Mouse (Mus musculus) urinary bladder, postnatal 0 days (tissue): ENCODE results near the gene Mpi. TPM values are rescaled to one million over a fixed set of nuclear protein-coding genes. Genes with fewer than 3 reads are reported as not detected.

ENCODE experiments used
- polyA plus RNA-seq: library from polyadenylated mRNA; unstranded; fragments of >200 nt; fragmentation: Nextera tagmentation; extraction: Ambion mirVana; gene quantifications from 2 replicates; pipeline ENCODE4 v1.2.1, GENCODE M21; 2015

Gene Mpi
- 17.1 and 17.3 TPM in 2 replicates for polyA plus RNA-seq

DNA sequence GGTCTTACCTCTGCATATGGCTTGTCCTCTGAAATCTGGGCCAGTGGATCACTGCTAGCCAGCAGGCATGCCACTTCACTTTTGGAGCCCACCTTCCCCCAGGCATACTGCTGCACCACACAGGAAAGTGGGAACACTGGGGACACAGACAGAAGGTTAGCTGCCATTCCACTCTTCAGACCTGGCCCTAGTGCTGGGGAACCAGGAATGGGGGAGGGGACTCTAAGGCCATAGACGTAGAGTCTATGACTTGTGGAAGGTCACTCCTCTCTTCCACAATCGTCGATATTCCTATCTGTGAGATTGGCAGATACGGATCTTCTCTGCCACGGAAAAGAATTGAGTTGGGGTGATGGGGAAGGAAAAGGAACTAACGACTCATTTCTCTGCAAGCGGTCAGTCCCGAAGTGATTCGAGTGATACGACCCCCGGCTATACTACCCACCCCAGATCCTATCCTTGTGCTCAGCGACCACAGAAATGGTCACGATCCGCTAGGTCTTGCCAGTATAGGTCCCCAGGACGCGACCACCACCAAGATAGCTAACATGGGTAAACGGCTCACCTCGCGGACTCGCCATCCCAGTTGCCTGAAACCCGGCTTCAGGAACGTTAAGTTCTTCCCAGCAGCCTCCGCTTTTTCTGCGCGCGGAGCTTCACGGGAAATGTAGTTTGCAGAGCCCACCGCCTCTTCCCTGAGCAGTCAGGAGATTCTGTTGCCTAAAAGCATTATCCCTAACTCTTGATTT, at the start of gene Mpi:
Gene Mpi, minus strand, starts transcription at position 625 of the 749 bp plus-strand sequence.

DNA sequence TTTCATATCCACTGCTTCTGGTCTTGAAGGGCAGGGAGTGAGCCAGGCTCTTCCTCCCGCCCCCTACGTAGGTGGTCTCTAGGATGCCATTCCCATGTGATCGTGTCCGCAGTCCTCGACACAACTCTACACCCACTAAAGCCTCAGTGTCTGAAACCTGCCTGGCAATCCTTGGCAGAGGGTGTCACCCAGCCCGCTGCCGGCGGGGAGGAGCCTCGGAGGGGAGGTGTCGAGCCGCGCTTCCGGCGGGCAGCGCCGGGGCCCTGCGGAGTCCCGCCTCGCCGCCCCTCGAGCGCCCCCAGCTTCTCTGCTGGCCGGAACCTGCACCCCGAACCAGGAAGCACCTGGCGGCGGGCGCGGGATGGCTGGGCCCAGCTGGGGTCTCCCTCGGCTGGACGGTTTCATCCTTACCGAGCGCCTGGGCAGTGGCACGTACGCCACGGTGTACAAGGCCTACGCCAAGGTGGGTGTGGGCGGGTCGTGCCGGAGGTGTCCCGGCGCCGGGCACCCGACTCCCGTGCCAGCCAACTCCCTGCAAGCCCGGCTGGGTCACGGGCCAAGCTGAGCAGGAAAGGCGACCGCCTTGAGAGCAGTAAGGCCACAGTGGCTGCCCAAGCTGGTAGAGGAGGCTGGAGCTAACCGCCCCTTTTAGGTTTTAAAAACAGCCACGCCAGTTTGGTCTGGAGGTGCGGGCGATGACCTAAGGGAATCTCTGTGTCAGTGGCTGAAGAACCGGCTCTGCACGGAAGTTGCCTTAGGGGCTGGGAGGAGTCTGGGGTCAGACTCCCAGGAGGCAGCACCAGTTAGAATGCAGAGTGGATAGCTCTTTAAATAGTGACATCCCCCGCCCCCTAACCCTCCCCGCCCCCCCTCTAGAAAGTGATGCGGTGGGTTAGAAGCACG, 36.9 kb upstream of the Mpi start, which contains the start of gene Ulk3:
Gene Ulk3, plus strand, starts transcription at position 229 of the 903 bp plus-strand sequence.

DNA sequence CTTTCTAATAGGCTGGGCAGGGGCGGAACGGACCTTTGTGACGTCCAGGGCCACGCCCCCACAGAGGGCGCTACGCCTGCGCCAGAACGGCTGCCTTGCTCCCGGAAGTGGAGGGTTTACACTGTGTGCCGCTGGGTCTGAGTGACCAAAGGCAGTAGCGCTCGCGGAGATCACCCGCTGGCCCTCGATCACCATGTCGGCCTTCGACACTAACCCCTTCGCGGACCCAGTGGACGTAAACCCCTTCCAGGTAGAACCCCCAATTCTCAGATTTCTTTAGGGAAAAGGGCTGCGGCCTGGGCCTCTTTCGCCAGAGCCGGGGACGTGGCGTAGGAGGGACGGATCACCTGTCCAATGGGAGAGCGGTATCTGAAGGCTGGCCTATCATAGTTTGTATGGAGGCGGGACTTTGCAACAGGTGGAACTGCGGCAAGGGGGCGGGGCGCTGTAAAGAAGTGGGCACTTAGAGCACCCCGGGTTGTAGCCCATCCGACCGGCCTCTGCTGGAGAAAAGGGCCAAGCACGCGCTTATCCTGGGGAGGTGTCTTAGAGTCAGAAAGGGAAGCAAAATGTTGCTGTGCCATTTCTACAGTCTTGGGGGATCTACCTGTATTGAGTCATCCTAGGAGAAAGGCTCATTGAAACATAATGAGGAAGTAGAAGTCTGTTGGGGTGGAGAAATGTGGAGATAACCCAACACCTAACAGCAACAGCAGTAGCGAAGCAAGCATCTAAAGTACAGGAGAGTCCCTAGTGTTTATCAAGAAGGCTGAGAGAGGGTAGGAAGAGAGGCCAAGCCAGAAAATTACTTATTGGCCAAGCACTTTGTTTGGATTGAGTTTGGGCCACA, 8.5 kb upstream of the Mpi start, which contains the start of gene Scamp2:
Gene Scamp2, plus strand, starts transcription at position 83 of the 850 bp plus-strand sequence.

DNA sequence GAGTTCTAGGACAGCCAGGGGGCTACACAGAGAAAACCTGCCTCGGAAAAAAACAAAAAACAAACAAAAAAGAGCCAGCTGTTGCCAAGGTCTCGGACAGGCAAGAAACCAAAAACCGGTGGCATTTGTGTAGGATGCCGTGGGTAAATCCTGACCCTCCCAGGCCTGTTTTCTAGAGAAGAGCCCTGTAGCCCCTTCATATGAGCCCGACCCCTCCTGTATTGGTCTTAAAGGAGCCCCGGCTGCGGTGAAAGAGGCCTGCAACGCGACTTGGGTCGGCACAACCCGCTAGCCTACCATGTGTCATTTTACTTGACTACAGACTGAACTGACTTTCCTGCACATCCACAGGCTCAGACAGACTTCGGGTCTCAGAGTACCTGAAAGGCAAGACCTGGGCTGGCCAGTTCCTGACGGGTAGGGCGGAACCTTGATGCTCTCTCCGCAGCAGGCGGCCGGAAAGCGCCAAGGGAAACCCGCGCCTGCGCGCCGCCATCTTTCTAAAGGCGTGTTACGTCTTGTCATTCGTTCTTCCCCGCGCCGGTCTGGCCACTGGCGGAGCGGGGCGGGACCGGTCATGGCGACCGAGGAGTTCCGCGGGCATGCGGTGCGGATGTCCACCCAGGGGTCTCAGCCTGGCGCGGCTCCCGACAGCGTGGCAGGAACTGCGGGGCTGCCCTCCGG, 15.4 kb downstream of the Mpi start, which contains the start of gene Fam219b:
Gene Fam219b, plus strand, starts transcription at position 485 of the 684 bp plus-strand sequence.

DNA sequence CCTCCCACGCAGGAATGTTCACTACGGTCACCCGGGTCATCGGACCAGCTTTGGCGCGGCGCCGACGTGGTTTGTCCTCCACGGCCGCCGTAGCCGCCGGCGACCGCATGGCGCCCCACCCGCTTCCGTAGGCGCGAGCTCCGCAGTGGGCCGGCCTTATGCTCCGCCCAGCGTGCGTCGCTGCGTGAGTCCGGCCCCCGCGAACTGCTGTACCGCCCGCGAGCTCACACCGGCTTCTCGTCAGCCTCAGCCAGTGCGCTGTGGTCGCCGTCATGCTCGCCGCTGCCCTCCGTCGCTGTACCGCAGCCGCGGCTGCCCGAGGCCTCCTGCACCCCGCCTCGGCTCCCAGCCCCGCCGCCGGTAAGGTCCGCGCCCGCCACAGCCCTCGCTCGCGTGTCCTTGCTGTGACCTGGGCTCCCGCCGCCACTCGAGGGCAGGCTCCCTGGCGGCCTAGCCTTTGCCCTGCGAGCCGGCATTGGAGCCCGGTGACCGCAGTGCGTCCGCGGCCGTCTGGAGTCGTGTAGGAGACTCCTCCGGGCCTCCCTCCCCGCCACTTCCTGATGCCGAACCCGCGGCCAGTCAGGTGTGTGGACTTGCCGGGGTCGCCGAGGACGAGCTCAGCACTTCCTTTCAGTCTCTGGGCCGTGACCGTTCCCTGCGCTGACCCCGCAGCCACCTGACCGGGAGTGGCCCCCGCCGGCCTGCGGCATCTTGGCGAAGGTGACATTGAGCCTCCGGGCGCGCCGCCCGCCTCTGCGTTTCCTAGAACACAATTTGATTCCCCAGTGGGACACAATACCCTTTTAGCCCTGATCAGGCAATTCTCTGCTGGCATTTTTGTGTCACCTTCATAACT, 31.3 kb downstream of the Mpi start, which contains the start of gene Cox5a:
Gene Cox5a, plus strand, starts transcription at position 219 of the 856 bp plus-strand sequence.

DNA sequence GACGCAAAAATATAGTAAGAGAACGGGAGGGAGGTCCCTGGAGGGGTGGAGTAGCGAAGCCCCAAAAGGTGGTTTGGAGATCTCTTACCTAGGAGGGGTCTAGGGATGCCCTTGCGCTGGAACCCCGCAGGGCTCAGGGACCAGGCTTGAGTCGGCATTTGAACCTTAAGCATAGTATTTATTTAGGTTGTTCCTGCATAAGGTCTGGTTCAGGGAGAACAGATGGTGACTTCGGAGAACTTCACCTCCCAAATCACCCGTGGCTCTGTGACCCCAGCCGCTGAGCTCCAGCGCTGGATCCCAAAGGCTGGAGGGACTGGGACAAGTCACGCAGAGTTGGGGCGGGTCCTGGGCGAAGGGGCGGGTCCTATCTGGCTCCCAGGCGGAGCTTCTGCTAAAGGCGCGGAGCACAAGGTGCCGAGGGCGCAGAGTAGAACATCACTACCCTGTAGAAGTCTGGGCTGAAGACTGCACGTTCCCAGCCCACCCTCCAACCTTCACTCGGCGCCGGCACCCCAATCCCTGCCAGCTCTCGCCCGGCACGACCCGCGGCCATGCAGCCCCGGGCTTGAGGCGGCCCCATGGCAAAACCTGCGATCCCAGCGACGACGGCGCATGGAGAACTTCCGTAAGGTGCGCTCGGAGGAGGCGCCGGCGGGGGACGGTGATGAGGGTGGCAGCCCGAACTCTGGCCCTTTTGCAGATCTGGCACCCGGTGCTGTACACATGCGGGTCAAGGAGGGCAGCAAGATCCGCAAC, 48.8 kb downstream of the Mpi start, which contains the start of gene Rpp25:
Gene Rpp25, plus strand, starts transcription at position 405 of the 759 bp plus-strand sequence.

Other genes starting within 250 kb of the Mpi start
- 22.0 and 24.5 TPM in 2 replicates for gene Ppcdc, start 112.6 kb downstream of the Mpi start, polyA plus RNA-seq
- 15.4 and 16.2 TPM in 2 replicates for gene Scamp5, start 84.7 kb downstream of the Mpi start, polyA plus RNA-seq
- gene Rpp25, start 48.7 kb downstream of the Mpi start, polyA plus RNA-seq: 7.0 and 9.2 TPM in 2 replicates
- gene Cox5a, start 31.5 kb downstream of the Mpi start, polyA plus RNA-seq: 514 and 536 TPM in 2 replicates
- gene Fam219b, start 15.2 kb downstream of the Mpi start, polyA plus RNA-seq: 15.2 and 16.3 TPM in 2 replicates
- gene Scamp2, start 8.2 kb upstream of the Mpi start, polyA plus RNA-seq: 52.6 and 54.4 TPM in 2 replicates
- gene Ulk3, start 36.7 kb upstream of the Mpi start, polyA plus RNA-seq: 10.3 and 12.9 TPM in 2 replicates
- not detected in 2 replicates for gene Cplx3, start 53.5 kb upstream of the Mpi start, polyA plus RNA-seq
- not detected in 2 replicates for gene Lman1l, start 68.0 kb upstream of the Mpi start, polyA plus RNA-seq
- 16.0 and 16.7 TPM in 2 replicates for gene Csk, start 100.9 kb upstream of the Mpi start, polyA plus RNA-seq
- gene Cyp1a2, start 130.9 kb upstream of the Mpi start, polyA plus RNA-seq: not detected in 2 replicates
- 0.06 and 0.16 TPM in 2 replicates for gene Cyp1a1, start 135.2 kb upstream of the Mpi start, polyA plus RNA-seq
- gene Edc3, start 155.8 kb upstream of the Mpi start, polyA plus RNA-seq: 14.2 and 14.9 TPM in 2 replicates
- gene Clk3, start 213.1 kb upstream of the Mpi start, polyA plus RNA-seq: 37.7 and 45.8 TPM in 2 replicates